Mouse (Mus musculus) liver, embryonic 15.5 days (tissue): ENCODE measurements around the gene Wdr61. TPM values are rescaled to one million over a fixed set of nuclear protein-coding genes. Genes with fewer than 3 reads are reported as not detected.

Experiments
- ATAC-seq: fragments of 200-750 bp; cut with Nextera tagmentation; 2 replicates; pipeline ENCODE4 v1.8.0; 2017; ENCODE audit warnings: moderate number of reproducible peaks, mild to moderate bottlenecking, moderate library complexity; ENCODE audit not compliant: insufficient read depth
- H3K27ac ChIP-seq: fragments of 300-500 bp; sonication (generic); replicated peaks from 2 replicates; pipeline ENCODE4 v1.5.1; 2015; ENCODE audit warnings: mild to moderate bottlenecking, inconsistent platforms
- H3K27me3 ChIP-seq: fragments of 300-500 bp; sonication (generic); 2 replicates; pipeline ENCODE4 v1.6.1; 2015; ENCODE audit warnings: mild to moderate bottlenecking, inconsistent platforms
- H3K36me3 ChIP-seq: fragments of 300-500 bp; sonication (generic); replicated peaks from 2 replicates; pipeline ENCODE4 v1.6.1; 2015; ENCODE audit warnings: moderate library complexity, mild to moderate bottlenecking, inconsistent platforms
- H3K4me1 ChIP-seq: fragments of 300-500 bp; sonication (generic); replicated peaks from 2 replicates; pipeline ENCODE4 v1.6.1; 2015; ENCODE audit warnings: inconsistent platforms
- H3K4me2 ChIP-seq: fragments of 300-500 bp; sonication (generic); 2 replicates; pipeline ENCODE4 v1.6.1; 2015; ENCODE audit warnings: moderate library complexity, mild to moderate bottlenecking, inconsistent platforms
- H3K4me3 ChIP-seq: fragments of 300-500 bp; sonication (generic); replicated peaks from 2 replicates; pipeline ENCODE4 v1.5.1; 2015; ENCODE audit warnings: mild to moderate bottlenecking, inconsistent platforms
- H3K9ac ChIP-seq: fragments of 300-500 bp; sonication (generic); 2 replicates; pipeline ENCODE4 v1.6.1; 2015; ENCODE audit warnings: moderate library complexity, mild to moderate bottlenecking, inconsistent platforms
- H3K9me3 ChIP-seq: fragments of 300-500 bp; sonication (generic); replicated peaks from 2 replicates; pipeline ENCODE4 v1.6.1; 2016; ENCODE audit warnings: inconsistent platforms
- WGBS: fragments of 180-500 bp; shearing (Covaris S2); methylation state at CpG from one replicate; pipeline ENCODE4 v1.1.7; 2015; ENCODE audit warnings: mixed read lengths; ENCODE audit not compliant: insufficient replicate concordance; 5-methylcytosine and 5-hydroxymethylcytosine counted together
- polyA plus RNA-seq: library from polyadenylated mRNA; unstranded; fragments of >200 nt; fragmentation: Nextera tagmentation; extraction: Ambion mirVana; gene quantifications from 2 replicates; pipeline ENCODE4 v1.2.1, GENCODE M21; 2015

Gene Wdr61
- polyA plus RNA-seq, 1 experiment from 2014 or later: 80.3 TPM

GRCm38 (mm10) chr9:54722596-54722995 is 11.7 kb downstream of the Wdr61 start:
- Histone ChIP-seq H3K9me3 (no peaks in the 10 kb centered on the region), H3K4me2 (no peak overlapping the region), H3K27me3 (no peaks in the 10 kb centered on the region), H3K36me3 (peaks cover 92% of the 10 kb centered on the region), H3K4me1 (no peaks in the 10 kb centered on the region), H3K4me3 (no peak overlapping the region), H3K9ac (no peak overlapping the region), H3K27ac (no peak overlapping the region)
- ATAC-seq: no peak
- 91% methylated on average over 4 of the region's 4 CpGs for WGBS

DNA sequence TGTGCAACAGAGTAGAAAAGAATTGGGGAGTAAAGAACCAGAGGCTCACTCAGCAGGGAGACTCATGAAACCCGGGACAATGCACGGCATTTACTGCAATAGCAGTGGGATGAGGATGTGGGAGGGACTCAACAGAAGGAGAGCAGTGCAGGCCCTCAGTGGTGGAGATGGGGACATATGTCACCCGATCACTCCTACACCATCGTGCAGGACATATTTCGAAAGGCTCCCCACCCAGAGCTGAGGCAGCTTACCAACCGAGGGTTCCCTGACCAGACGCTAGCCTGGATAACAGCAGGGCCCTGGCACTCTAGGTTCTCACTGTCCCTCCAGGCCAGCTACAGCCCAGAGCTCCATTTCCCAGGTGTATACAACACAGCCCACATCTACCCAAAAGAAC is 12.2 kb downstream of the Wdr61 start:
- Histone ChIP-seq H3K4me3 (no peak overlapping the region), H3K27me3 (no peaks in the 10 kb centered on the region), H3K9ac (no peak overlapping the region), H3K4me1 (no peaks in the 10 kb centered on the region), H3K9me3 (no peaks in the 10 kb centered on the region), H3K4me2 (no peak overlapping the region), H3K36me3 (peaks cover 92% of the 10 kb centered on the region), H3K27ac (no peak overlapping the region)
- no peak for ATAC-seq
- 88% methylated on average over 7 of the region's 7 CpGs for WGBS

GRCm38 (mm10) chr9:54717527-54717926 is 16.8 kb downstream of the Wdr61 start:
- Histone ChIP-seq H3K9me3 (no peaks in the 10 kb centered on the region), H3K36me3 (peaks cover 94% of the 10 kb centered on the region), H3K27ac (no peak overlapping the region), H3K4me1 (no peaks in the 10 kb centered on the region), H3K9ac (no peak overlapping the region), H3K4me3 (no peak overlapping the region), H3K4me2 (no peak overlapping the region), H3K27me3 (no peaks in the 10 kb centered on the region)
- WGBS: 77% methylated on average over 3 of the region's 3 CpGs
- ATAC-seq: no peak

DNA sequence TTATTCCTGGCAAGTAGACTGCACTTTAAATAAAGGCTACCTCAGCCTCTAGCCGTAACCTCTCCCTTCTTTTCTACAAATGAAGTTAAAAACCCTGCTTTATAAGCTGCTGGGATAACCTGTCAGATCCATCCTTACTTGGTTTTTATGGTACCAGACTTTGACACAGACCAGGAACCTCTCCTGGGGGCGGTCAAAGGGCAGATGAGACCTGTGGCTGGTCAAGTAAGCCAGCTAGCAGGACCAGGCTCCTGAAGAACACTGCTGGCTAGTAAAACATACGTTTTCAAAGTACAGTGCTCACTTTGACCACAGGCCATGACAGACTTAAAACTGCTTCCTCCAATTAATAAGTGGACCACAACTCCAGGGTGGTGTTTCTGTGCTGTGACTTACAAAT is 18.5 kb downstream of the Wdr61 start:
- Histone ChIP-seq H3K9me3 (no peaks in the 10 kb centered on the region), H3K27ac (no peak overlapping the region), H3K4me2 (no peak overlapping the region), H3K36me3 (peaks cover 99% of the 10 kb centered on the region), H3K27me3 (no peaks in the 10 kb centered on the region), H3K9ac (no peak overlapping the region), H3K4me1 (no peaks in the 10 kb centered on the region), H3K4me3 (no peak overlapping the region)
- ATAC-seq: no peak
- WGBS: 86% methylated on average over 3 of the region's 3 CpGs

DNA sequence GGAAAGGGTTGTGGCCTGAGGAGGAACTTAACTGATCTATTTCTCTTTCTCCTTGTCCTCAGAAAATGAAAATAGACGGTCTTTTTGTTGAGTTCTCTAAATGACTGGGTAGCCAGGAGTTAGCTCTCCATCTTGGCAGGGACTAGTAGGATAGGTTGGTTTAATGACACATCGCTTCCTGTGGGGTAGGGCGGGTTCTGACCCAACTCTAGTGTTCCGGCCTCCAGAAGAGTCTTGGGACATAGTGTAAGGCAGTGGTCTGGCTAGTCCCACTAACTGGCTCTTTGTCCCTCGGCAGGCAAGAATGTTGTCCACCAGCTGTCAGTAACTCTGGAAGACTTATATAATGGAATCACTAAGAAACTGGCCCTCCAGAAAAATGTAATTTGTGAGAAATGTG is 26.2 kb downstream of the Wdr61 start:
- Histone ChIP-seq H3K9ac (no peak overlapping the region), H3K4me3 (no peak overlapping the region), H3K9me3 (no peaks in the 10 kb centered on the region), H3K27ac (no peak overlapping the region), H3K27me3 (no peaks in the 10 kb centered on the region), H3K4me1 (peaks cover 45% of the 10 kb centered on the region), H3K4me2 (no peak overlapping the region), H3K36me3 (peaks cover 72% of the 10 kb centered on the region)
- no peak for ATAC-seq
- WGBS: 77% methylated on average over 5 of the region's 5 CpGs

- no peaks in the 10 kb centered on the region for H3K27me3 ChIP-seq
- H3K4me2 ChIP-seq: no peak overlapping the region
- peaks cover 66% of the 10 kb centered on the region for H3K36me3 ChIP-seq
- H3K4me1 ChIP-seq: peaks cover 51% of the 10 kb centered on the region
- ATAC-seq: no peak
- 65% methylated on average over 8 of the region's 8 CpGs for whole genome bisulfite sequencing
- no peak overlapping the region for H3K4me3 ChIP-seq
- no peak overlapping the region for H3K9ac ChIP-seq
- no peaks in the 10 kb centered on the region for H3K9me3 ChIP-seq
- H3K27ac ChIP-seq: no peak overlapping the region
Measured at GRCm38 (mm10) chr9:54707288-54707999, 26.9 kb downstream of the Wdr61 start.

DNA sequence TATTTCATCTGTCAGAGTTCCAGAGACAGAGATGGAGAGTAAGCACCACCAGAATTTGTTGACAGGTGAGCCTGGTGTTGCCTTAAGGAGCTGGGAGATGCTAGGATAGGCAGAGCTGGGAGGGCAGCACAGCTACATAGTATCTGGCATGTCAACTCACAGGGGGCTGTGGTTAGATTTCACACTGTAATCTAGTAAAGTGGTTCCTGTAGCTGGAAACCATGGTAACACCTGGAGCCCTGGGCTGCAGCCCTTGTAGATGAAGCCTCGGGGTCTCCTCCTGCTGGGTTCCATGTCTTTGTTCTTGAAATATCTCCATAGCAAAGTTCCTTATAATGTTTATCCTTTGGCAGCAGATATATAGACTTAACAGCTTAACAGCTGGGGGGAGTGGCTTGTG is 28.8 kb downstream of the Wdr61 start:
- peaks cover 70% of the 10 kb centered on the region for H3K4me1 ChIP-seq
- peak overlapping the region; percentile 92; the same call in 1 of the 2 replicates for H3K27ac ChIP-seq

DNA sequence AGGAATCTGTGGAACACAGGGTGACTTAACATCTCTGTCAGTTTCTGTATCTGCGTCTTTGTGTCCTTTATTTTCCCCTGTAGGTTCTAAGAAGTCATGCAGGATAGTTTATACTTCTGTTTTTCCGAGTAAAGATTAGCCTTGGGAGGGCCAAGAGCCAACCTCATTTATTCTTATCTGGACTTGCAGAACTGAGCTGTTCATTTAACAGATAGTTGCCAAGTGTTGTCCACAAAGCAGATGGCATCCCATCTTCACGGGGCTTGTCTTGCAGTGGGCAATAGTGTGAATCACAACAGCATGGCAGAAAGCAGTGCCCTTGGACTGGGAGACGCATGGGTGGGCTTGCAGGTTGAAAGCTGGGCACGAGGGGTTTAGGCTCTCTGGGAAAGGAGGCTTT is 30.0 kb downstream of the Wdr61 start:
- WGBS: 25% methylated on average over 5 of the region's 5 CpGs
- Histone ChIP-seq H3K4me1 (peaks cover 77% of the 10 kb centered on the region), H3K9me3 (no peaks in the 10 kb centered on the region), H3K27me3 (peaks cover 25% of the 10 kb centered on the region), H3K9ac (peak overlapping the region; percentile 39; the same call in 1 of the 2 replicates), H3K27ac (peak overlapping the region; percentile 92), H3K4me3 (peak overlapping the region; percentile 85), H3K4me2 (peak overlapping the region; percentile 84), H3K36me3 (peaks cover 35% of the 10 kb centered on the region)
- peak; percentile 70 for ATAC-seq

More for the DNA sequence above, 28.8 kb downstream of the Wdr61 start:
- 12% methylated on average over 1 of the region's 1 CpGs for WGBS
- Histone ChIP-seq H3K4me3 (no peak overlapping the region), H3K9me3 (no peaks in the 10 kb centered on the region), H3K27me3 (peaks cover 14% of the 10 kb centered on the region; the same call in 1 of the 2 replicates), H3K9ac (no peak overlapping the region), H3K4me2 (0 out of 2 replicates have a peak overlapping the region, but pooled peaks have one; percentile 84), H3K36me3 (peaks cover 47% of the 10 kb centered on the region)
- ATAC-seq: no peak

- no peaks in the 10 kb centered on the region for H3K9me3 ChIP-seq
- ATAC-seq: no peak
- H3K4me2 ChIP-seq: peak overlapping the region; percentile 84
- 81% methylated on average over 2 of the region's 2 CpGs for WGBS
- H3K4me3 ChIP-seq: peak overlapping the region; percentile 85
- peak overlapping the region; percentile 39; the same call in 1 of the 2 replicates for H3K9ac ChIP-seq
- peak overlapping the region; percentile 92 for H3K27ac ChIP-seq
- H3K36me3 ChIP-seq: peaks cover 18% of the 10 kb centered on the region
- H3K4me1 ChIP-seq: peaks cover 86% of the 10 kb centered on the region
- peaks cover 36% of the 10 kb centered on the region for H3K27me3 ChIP-seq
Measured at GRCm38 (mm10) chr9:54702581-54702980, 31.7 kb downstream of the Wdr61 start.

DNA sequence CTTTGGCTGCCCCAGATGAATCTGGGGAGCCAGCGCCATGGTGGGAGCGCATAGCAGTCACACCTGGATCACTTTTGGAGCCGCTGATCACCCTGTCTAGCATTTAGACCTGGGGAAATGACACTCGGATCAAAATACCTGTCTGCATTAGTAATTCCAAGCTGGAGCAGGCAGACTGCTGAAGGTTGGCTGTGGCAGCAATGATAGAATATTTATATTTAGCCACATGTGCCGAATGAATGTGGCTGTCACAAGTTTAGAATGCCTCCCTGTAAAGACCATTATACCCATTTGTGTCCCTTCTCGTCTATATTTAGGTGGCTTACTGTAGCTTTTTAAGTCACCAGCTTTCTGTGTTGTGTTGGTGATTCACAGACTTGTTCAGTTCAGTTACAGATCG is 33.6 kb downstream of the Wdr61 start:
- peak overlapping the region; percentile 85 for H3K4me3 ChIP-seq
- H3K9ac ChIP-seq: peak overlapping the region; percentile 95
- H3K27ac ChIP-seq: peak overlapping the region; percentile 96
- no peaks in the 10 kb centered on the region for H3K9me3 ChIP-seq
- H3K4me2 ChIP-seq: peak overlapping the region; percentile 84
- no peak for ATAC-seq
- H3K36me3 ChIP-seq: no peaks in the 10 kb centered on the region
- H3K27me3 ChIP-seq: peaks cover 37% of the 10 kb centered on the region
- peaks cover 92% of the 10 kb centered on the region for H3K4me1 ChIP-seq
- WGBS: 68% methylated on average over 7 of the region's 7 CpGs

GRCm38 (mm10) chr9:54700174-54700475 is 34.2 kb downstream of the Wdr61 start:
- H3K4me2 ChIP-seq: peak overlapping the region; percentile 84
- H3K9ac ChIP-seq: peak overlapping the region; percentile 95
- H3K4me3 ChIP-seq: peak overlapping the region; percentile 85
- H3K9me3 ChIP-seq: no peaks in the 10 kb centered on the region
- peaks cover 37% of the 10 kb centered on the region for H3K27me3 ChIP-seq
- 18% methylated on average over 9 of the region's 9 CpGs for WGBS
- no peak for ATAC-seq
- no peaks in the 10 kb centered on the region for H3K36me3 ChIP-seq
- H3K27ac ChIP-seq: peak overlapping the region; percentile 96
- peaks cover 90% of the 10 kb centered on the region for H3K4me1 ChIP-seq
